Mouse (Mus musculus): ENCODE results near the gene Krtcap2. TPM values are rescaled to one million over a fixed set of nuclear protein-coding genes. Genes with fewer than 3 reads are reported as not detected.
A peak's percentile ranks its signal among the peaks of the same experiment; 100 is the strongest.

The Krtcap2 gene
- total RNA-seq, 2 experiments from 2014 or later = 74.0 to 85.6 TPM

- intact Hi-C loops (cut with DNase I; ENCODE audit: low total_unique reads) = no loop called here
- no peak for DNase-seq
Observed at GRCm38 (mm10) chr3:89244158-89244981, 1.4 kb upstream of the Krtcap2 start.

GRCm38 (mm10) chr3:89244982-89245687 is 631 bp upstream of the Krtcap2 start:
- intact Hi-C loops (cut with DNase I; ENCODE audit: low total_unique reads) = loop anchor here (5.0 kb wide), 1 partner anchor 57 kb away; no protein-coding TSS in a partner anchor
- DNase-seq = no peak

DNA sequence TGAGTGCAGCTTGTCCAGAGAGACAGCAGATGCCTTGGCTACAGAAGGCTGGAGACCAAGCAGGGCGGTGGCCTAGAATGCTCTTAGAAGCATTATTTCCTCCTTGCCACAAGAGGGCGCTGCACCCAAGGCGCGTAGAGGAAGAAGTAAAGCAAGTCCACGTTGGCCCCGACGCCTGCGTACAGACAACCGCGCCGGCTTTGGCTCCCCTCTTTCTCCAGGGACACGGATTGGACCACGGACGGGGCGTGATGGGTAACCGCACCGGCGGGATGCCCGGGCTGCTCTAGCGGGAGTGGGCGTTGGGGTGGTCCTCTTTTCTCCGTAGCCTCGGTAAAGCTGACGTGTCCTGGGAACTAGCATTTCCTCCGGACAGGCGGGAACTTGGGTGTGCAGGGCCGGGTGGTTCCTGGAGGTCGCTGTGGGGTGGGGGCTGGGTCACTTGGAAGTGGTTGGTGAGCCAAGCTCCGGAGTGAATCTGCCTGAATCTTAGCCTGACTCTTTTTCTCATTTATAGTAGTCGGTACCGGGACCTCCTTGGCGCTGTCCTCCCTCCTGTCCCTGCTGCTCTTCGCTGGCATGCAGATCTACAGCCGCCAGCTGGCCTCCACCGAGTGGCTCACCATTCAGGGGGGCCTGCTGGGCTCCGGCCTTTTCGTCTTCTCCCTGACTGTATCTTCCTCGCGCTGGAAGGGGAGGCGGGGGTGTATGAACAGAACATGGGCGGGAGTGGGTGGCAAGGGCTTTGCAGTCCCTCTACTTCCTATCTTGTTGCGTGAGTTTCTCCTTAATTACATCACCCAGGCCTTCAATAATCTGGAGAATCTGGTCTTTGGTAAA is 715 bp downstream of the Krtcap2 start, which contains the start of gene Trim46:
Gene Trim46 (minus strand): TSS at position 49 of the 840 bp plus-strand sequence.
- intact Hi-C loops (cut with DNase I; ENCODE audit: low total_unique reads) = loop anchor here (5.0 kb wide), 1 partner anchor 56 kb away; no protein-coding TSS in a partner anchor

GRCm38 (mm10) chr3:89247466-89247865 is 1.7 kb downstream of the Krtcap2 start:
- no peak for DNase-seq
- intact Hi-C loops (cut with DNase I; ENCODE audit: low total_unique reads) = loop anchor here (5.0 kb wide), 1 partner anchor 55 kb away; no protein-coding TSS in a partner anchor

More for the DNA sequence above, 715 bp downstream of the Krtcap2 start, which contains the start of gene Trim46:
- peak; percentile 91 for DNase-seq

GRCm38 (mm10) chr3:89250435-89251040 is 4.8 kb downstream of the Krtcap2 start:
- peak; percentile 52 for DNase-seq
- intact Hi-C loops (cut with DNase I; ENCODE audit: low total_unique reads) = no loop called here

- intact Hi-C loops (cut with DNase I; ENCODE audit: low total_unique reads) = no loop called here
- peak; percentile 69 for DNase-seq
Observed at GRCm38 (mm10) chr3:89251365-89251895, 5.7 kb downstream of the Krtcap2 start.

DNA sequence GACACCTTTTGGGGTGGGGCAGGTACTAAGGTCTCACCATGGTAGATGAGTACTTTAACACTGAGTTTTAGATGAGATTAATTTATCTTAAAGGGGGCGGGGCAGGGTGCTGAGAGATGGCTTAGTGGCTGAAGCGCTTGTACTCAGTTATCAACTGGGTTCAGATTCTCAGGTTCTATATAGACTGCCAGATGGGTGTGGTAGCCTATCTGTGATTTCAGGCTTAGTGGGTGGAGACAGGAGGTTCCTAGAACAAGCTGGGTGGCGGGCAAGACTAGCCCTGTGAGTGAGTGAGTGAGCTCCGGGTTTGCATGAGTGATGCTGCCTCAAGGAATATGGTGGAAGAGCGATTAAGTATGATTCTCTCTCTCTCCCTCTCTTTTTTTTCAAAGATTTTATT is 9.2 kb downstream of the Krtcap2 start:
- DNase-seq = no peak
- intact Hi-C loops (cut with DNase I; ENCODE audit: low total_unique reads) = no loop called here

DNA sequence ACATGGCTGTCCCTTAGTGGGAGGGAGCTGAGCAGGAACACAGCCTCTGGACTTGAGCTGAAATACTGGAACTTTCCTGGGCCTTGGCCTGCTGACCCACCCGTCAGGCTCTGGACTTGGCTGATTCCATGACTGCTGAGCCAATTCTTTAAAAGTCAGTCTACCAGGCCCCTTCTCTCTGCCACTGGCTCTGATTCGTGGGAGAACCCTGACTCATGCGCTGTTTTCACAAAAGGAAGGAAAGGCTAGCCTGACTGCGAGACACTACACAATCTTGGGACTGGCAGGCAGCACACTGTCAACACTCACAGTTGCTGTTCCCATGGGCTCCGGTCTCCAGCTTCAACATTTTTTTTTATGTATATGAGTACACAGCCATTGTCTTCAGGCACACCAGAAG is 10.4 kb downstream of the Krtcap2 start:
- no peak for DNase-seq
- intact Hi-C loops (cut with DNase I; ENCODE audit: low total_unique reads) = no loop called here

- no peak for DNase-seq
- intact Hi-C loops (cut with DNase I; ENCODE audit: low total_unique reads) = no loop called here
Observed at GRCm38 (mm10) chr3:89259076-89259475, 13.3 kb downstream of the Krtcap2 start, which contains the start of gene Dpm3. Gene Dpm3, plus strand, starts transcription at chr3:89259358.

- DNase-seq = no peak
- intact Hi-C loops (cut with DNase I; ENCODE audit: low total_unique reads) = no loop called here
Observed at GRCm38 (mm10) chr3:89260211-89260610, 14.4 kb downstream of the Krtcap2 start.

DNA sequence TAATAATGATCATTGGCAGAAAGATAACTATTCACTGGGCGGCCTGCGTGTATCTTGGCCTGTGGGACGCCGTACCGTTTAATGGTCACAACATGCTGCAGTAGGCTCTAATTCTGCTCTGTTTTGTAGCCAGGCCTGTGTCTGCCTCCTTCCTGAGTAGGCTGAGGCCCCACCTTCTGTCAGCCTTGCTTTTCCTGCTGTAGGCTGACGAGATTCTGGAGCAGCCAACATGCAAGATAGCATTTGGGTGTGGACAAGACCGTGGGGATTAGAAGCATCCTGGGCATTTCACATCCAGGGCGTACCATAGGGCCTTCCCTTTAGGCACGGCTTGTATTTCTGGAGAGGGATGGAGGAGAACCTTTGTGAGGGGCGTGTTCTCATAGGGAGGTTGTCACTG is 16.7 kb downstream of the Krtcap2 start:
- no peak for DNase-seq
- intact Hi-C loops (cut with DNase I; ENCODE audit: low total_unique reads) = no loop called here

- intact Hi-C loops (cut with DNase I; ENCODE audit: low total_unique reads) = no loop called here
- peak; percentile 72 for DNase-seq
Observed at GRCm38 (mm10) chr3:89266439-89266893, 20.7 kb downstream of the Krtcap2 start.

DNA sequence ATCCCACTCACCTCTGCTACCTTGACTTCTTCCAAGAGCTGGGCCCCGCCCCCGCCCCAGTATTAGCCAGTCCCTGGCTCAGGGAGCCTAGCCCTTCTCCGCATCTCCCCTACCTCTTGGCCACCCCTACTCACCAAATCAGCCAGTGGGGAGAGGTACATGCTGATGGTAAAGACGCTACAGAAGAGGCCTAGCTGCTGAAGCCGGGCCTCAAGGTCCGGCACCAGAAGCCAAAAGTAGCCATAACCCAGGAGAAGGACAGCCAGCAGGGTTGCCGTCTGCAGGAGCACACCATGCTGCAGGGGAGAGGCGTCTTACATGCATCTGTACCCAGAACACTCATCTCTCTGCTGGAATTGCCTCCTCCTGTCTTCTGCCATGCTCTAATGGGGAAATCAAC is 23.1 kb downstream of the Krtcap2 start:
- DNase-seq = no peak
- intact Hi-C loops (cut with DNase I; ENCODE audit: low total_unique reads) = no loop called here

DNA sequence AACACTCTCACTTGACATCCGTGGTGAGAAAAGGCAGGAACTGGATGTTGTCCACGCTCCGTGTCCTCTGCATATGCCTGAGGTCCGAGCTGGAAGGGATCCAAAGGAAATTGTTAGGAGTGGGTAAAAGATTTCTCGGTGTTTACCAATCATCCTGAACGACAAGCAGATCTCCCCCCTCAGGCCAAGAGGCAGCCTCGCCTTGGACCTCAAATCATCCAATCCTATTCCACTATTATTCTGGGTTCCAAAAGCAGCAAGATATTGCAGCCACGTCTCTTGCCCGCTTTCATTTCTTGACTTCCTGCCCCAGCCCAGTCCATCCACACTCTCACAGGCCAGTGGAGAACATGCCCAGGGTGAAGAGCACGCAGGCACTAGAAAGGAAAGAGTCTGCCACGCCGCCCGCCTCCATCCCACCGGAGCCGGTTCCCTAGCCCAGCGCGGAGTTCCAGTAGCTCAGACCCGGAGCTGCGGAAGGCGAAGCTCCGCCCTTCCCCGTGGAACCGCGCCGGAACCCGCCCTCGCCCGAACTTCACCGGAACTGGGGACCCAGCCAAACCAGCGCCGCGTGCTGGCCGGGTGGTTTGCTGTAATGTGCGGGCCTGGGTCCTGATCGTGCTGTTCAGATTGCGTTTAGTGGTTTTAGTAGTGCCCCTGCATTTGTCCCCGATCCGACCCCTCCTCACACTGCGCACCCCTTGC is 24.4 kb downstream of the Krtcap2 start, which contains the start of gene Slc50a1:
Gene Slc50a1 (minus strand): TSS at position 520 of the 705 bp plus-strand sequence.
- intact Hi-C loops (cut with DNase I; ENCODE audit: low total_unique reads) = no loop called here

GRCm38 (mm10) chr3:89270891-89271290 is 25.1 kb downstream of the Krtcap2 start:
- DNase-seq = peak; percentile 57
- intact Hi-C loops (cut with DNase I; ENCODE audit: low total_unique reads) = no loop called here

More for the DNA sequence above, 24.4 kb downstream of the Krtcap2 start, which contains the start of gene Slc50a1:
- DNase-seq = peak; percentile 93

- intact Hi-C loops (cut with DNase I; ENCODE audit: low total_unique reads) = no loop called here
- DNase-seq = no peak
Observed at GRCm38 (mm10) chr3:89271760-89272159, 26.0 kb downstream of the Krtcap2 start.

GRCm38 (mm10) chr3:89276061-89276460 is 30.3 kb downstream of the Krtcap2 start:
- intact Hi-C loops (cut with DNase I; ENCODE audit: low total_unique reads) = no loop called here
- no peak for DNase-seq
